Mouse (Mus musculus): ENCODE measurements around the gene Kmt2c. TPM values are rescaled to one million over a fixed set of nuclear protein-coding genes. Genes with fewer than 3 reads are reported as not detected.
"Not testable (repeated sequence)": the region's sequence is repeated elsewhere in the genome, so short reads cannot be mapped to it uniquely, and the experiment has no call there.

Kmt2c gene
- total and polyA plus RNA-seq, 2 experiments from 2014 or later = 11.6 to 49.4 TPM

DNA sequence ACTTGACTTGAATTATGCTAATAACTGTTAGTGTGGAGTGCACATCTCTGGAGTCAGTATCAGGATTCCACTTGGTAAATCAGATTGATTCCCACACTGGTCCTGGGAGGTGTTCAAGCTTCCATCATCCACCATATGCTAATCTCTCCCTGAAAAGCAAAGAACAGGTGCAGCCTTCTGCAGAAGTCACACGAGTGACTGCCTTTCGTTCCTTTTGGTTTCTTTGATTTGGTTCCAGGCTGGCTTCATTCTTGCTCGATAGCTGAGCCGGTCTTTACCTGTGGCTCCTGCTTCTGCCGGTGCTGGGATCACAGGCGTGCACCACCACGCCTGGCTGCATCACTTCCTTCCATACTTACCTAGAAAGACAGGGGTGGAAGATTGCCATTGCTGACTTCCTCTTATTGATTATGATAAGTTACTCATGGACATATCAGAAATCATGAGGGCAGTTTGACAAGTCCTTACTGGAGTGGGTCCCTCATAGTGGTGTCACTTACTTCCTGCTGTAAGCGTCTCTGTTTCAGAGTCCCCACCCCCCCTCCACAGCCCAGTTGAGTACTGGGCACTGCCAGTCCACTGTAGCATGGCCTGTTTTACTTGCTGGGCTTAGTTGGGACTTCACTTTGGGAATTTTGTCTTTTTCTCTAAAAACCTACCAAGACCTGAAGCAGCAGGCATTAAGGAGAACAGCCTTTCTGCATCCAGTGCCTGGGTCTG, 245.6 kb downstream of the Kmt2c start:
- Histone ChIP-seq H3K4me3 (ENCODE audit: low read depth, low read length) (no peak overlapping the region), H3K27me3 (ENCODE audit: insufficient read depth, low read length) (no peaks in the 10 kb centered on the region), H3K4me1 (ENCODE audit: insufficient read depth, low read length) (no peaks in the 10 kb centered on the region), H3K4me2 (ENCODE audit: low read depth, low read length, poor library complexity, severe bottlenecking) (no peak overlapping the region), H3K9me3 (ENCODE audit: low read length) (no peaks in the 10 kb centered on the region), H3K27ac (ENCODE audit: low read depth, low read length) (no peak overlapping the region), H3K9ac (replicated peaks; ENCODE audit: low read length, poor library complexity, severe bottlenecking) (no peak overlapping the region), H3K36me3 (ENCODE audit: insufficient read depth, low read length) (peaks cover 58% of the 10 kb centered on the region)
- ATAC-seq (ENCODE audit: low FRiP score) (no peak), DNase-seq (ENCODE audit: low spot score) (no peak)
- no peak for TF ChIP-seq CTCF (IDR thresholded peaks at IDR 0.05)
- WGBS = 96% methylated on average over 8 of the region's 8 CpGs

DNA sequence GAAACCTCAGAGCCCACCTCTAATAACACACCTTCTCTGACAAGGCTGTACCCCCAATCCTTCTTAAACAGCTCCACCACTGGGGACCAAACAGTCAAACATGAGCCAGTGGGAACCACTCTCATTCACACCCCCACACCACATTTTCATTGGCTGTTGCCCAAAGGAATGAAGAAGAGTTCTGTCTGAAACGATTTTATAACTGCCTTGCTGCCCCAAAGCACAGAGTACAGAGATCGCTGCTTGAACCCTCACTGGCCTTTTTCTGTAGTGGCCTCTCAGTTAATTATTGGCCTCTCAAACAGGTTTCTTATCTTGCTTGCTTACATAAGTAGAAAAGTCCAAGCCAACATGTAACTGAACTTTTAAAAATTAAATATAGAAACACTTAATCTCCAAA, 246.2 kb downstream of the Kmt2c start:
- no peaks in the 10 kb centered on the region for H3K4me1 ChIP-seq (ENCODE audit: insufficient read depth, low read length)
- no peaks in the 10 kb centered on the region for H3K9me3 ChIP-seq (ENCODE audit: low read length)
- no peak overlapping the region for H3K4me2 ChIP-seq (ENCODE audit: low read depth, low read length, poor library complexity, severe bottlenecking)
- ATAC-seq (ENCODE audit: low FRiP score) (no peak), DNase-seq (ENCODE audit: low spot score) (no peak)
- no peak overlapping the region for H3K27ac ChIP-seq (ENCODE audit: low read depth, low read length)
- no peak for TF ChIP-seq CTCF (IDR thresholded peaks at IDR 0.05)
- WGBS = 80% methylated on average over 2 of the region's 2 CpGs
- H3K27me3 ChIP-seq (ENCODE audit: insufficient read depth, low read length) = no peaks in the 10 kb centered on the region
- H3K4me3 ChIP-seq (ENCODE audit: low read depth, low read length) = no peak overlapping the region
- peaks cover 54% of the 10 kb centered on the region for H3K36me3 ChIP-seq (ENCODE audit: insufficient read depth, low read length)
- no peak overlapping the region for H3K9ac ChIP-seq (replicated peaks; ENCODE audit: low read length, poor library complexity, severe bottlenecking)

DNA sequence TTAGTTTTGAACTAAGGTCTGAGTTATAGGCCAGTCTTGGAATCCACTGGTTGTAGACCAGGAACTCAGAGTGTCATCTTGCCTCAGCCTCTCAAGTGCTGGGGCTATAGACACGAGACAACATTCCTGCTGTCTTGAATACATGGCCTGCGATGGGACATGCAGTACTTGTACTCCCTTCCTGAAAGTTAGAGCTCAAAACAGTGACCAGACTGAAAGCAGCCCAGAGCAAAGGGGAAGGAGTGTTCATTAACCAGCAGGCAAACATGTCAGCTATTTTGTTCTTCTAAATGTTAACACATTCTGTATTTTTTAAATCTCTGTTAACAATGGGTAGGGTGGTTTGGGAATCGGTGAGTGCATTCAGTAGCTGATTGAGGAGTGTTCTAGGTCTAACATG, 251.5 kb downstream of the Kmt2c start:
- Histone ChIP-seq H3K27ac (ENCODE audit: low read depth, low read length) (no peak overlapping the region), H3K4me3 (ENCODE audit: low read depth, low read length) (no peak overlapping the region), H3K27me3 (ENCODE audit: insufficient read depth, low read length) (no peaks in the 10 kb centered on the region), H3K4me2 (ENCODE audit: low read depth, low read length, poor library complexity, severe bottlenecking) (no peak overlapping the region), H3K9ac (replicated peaks; ENCODE audit: low read length, poor library complexity, severe bottlenecking) (no peak overlapping the region), H3K36me3 (ENCODE audit: insufficient read depth, low read length) (peaks cover 22% of the 10 kb centered on the region), H3K4me1 (ENCODE audit: insufficient read depth, low read length) (no peaks in the 10 kb centered on the region), H3K9me3 (ENCODE audit: low read length) (no peaks in the 10 kb centered on the region)
- DNase-seq (ENCODE audit: low spot score) = no peak
- no peak for TF ChIP-seq CTCF (IDR thresholded peaks at IDR 0.05)
- WGBS = 84% methylated on average over 3 of the region's 3 CpGs
- ATAC-seq (ENCODE audit: low FRiP score) = no peak

DNA sequence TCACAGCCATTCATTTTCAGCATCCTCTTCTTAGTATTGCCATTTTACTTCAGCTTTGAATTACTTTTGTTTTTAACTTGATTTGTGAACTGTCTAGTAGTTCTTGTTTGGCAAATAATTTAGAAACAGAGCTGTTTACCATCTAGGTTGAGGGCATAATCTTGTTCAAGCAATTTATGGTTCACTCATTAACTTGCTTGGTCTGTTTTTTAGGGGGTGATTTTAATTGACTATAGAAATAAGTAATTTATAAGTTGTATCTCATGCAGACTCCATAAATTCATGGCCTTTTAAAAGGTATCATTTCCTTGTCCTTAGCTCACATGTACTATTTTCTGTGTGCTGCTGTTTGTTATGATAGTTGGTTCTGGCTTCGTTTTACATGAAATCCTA, 252.1 kb downstream of the Kmt2c start:
- peaks cover 18% of the 10 kb centered on the region for H3K36me3 ChIP-seq (ENCODE audit: insufficient read depth, low read length)
- WGBS = 76% methylated on average over 1 of the region's 1 CpGs
- no peak overlapping the region for H3K9ac ChIP-seq (replicated peaks; ENCODE audit: low read length, poor library complexity, severe bottlenecking)
- no peaks in the 10 kb centered on the region for H3K4me1 ChIP-seq (ENCODE audit: insufficient read depth, low read length)
- no peak overlapping the region for H3K27ac ChIP-seq (ENCODE audit: low read depth, low read length)
- TF ChIP-seq CTCF (IDR thresholded peaks at IDR 0.05) = no peak
- H3K4me2 ChIP-seq (ENCODE audit: low read depth, low read length, poor library complexity, severe bottlenecking) = no peak overlapping the region
- H3K9me3 ChIP-seq (ENCODE audit: low read length) = no peaks in the 10 kb centered on the region
- DNase-seq (ENCODE audit: low spot score) (no peak), ATAC-seq (ENCODE audit: low FRiP score) (no peak)
- no peak overlapping the region for H3K4me3 ChIP-seq (ENCODE audit: low read depth, low read length)
- H3K27me3 ChIP-seq (ENCODE audit: insufficient read depth, low read length) = no peaks in the 10 kb centered on the region

DNA sequence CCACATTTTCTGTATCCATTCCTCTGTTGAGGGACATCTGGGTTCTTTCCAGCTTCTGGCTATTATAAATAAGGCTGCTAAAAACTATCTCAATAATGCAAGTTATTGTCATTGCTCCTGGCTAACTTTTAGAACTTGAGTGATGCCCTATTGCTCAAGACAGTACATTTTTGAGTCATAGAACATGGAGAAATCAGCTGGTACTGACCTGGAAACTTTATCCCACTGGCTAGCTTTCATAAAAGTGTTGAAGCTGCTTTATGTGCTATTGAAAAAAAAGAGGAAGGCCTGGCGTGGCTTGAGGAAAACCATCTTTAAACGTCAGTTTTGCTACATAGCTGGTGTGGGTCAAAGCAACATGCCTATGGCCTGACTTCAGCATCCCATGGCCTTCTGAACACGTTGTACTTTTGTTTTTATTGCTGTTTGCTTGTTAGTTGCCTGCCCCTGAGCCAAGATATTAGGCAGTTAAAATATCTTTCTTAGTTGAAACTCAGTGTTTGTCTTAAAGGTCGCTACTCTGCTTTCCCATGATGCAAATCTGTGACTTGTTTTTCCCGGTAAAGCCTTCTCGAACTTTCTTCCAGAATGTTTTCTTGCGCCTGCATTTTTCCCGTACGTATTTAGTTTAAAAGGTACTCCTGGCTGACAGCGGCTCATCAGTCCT, 252.6 kb downstream of the Kmt2c start:
- H3K4me2 ChIP-seq (ENCODE audit: low read depth, low read length, poor library complexity, severe bottlenecking) = no peak overlapping the region
- H3K9ac ChIP-seq (replicated peaks; ENCODE audit: low read length, poor library complexity, severe bottlenecking) = no peak overlapping the region
- TF ChIP-seq CTCF (IDR thresholded peaks at IDR 0.05) = no peak
- H3K4me1 ChIP-seq (ENCODE audit: insufficient read depth, low read length) = no peaks in the 10 kb centered on the region
- H3K27me3 ChIP-seq (ENCODE audit: insufficient read depth, low read length) = no peaks in the 10 kb centered on the region
- no peak for ATAC-seq (ENCODE audit: low FRiP score)
- H3K4me3 ChIP-seq (ENCODE audit: low read depth, low read length) = no peak overlapping the region
- peaks cover 12% of the 10 kb centered on the region; the same call in 1 of the 2 replicates for H3K36me3 ChIP-seq (ENCODE audit: insufficient read depth, low read length)
- no peaks in the 10 kb centered on the region for H3K9me3 ChIP-seq (ENCODE audit: low read length)
- DNase-seq (ENCODE audit: low spot score) = no peak
- WGBS = 94% methylated on average over 10 of the region's 10 CpGs
- H3K27ac ChIP-seq (ENCODE audit: low read depth, low read length) = no peak overlapping the region

DNA sequence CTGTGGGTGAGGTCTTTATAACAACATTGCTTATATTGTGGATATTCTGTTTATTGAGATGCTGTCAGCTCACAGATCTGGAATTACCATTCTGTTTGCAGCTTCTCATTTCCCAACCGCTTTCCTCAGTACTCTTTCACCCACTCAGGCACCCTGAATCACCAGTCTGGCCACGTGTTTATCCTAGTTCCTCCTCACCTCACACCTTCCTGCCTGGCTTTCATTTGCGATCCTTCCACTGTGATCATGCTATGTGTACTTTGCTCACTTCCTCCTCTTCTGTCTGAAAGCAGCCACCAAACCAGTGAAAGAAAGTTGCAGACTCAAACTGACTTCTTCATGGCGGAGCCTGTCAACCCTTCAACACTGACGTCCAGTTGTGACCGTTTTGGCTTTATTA, 255.5 kb downstream of the Kmt2c start:
- no peak overlapping the region for H3K4me3 ChIP-seq (ENCODE audit: low read depth, low read length)
- TF ChIP-seq CTCF (IDR thresholded peaks at IDR 0.05) = no peak
- no peak for ATAC-seq (ENCODE audit: low FRiP score)
- WGBS = 93% methylated on average over 6 of the region's 6 CpGs
- H3K27me3 ChIP-seq (ENCODE audit: insufficient read depth, low read length) = no peaks in the 10 kb centered on the region
- no peak overlapping the region for H3K9ac ChIP-seq (replicated peaks; ENCODE audit: low read length, poor library complexity, severe bottlenecking)
- no peak for DNase-seq (ENCODE audit: low spot score)
- no peaks in the 10 kb centered on the region for H3K4me1 ChIP-seq (ENCODE audit: insufficient read depth, low read length)
- H3K36me3 ChIP-seq (ENCODE audit: insufficient read depth, low read length) = 0 out of 2 replicates have a peak, but pooled peaks cover 3% of the 10 kb centered on the region
- no peaks in the 10 kb centered on the region for H3K9me3 ChIP-seq (ENCODE audit: low read length)
- H3K4me2 ChIP-seq (ENCODE audit: low read depth, low read length, poor library complexity, severe bottlenecking) = no peak overlapping the region
- H3K27ac ChIP-seq (ENCODE audit: low read depth, low read length) = no peak overlapping the region

DNA sequence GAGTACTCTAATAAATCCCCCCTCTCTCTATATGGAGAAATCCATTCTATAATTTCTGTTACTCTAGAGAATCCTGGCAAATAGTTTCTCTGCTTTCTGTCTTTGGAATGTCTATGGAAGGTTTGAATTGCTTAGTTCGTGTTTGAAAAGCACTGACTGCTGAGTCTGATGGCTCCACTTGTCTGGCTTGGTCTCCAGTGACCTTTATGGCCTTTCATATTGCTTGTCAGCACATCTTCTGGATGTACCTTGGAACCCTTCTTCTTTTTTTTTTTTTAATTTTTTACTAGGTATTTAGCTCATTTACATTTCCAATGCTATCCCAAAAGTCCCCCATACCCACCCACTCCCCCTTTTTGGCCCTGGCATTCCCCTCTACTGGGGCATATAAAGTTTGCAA, 274.2 kb downstream of the Kmt2c start:
- H3K9ac ChIP-seq (replicated peaks; ENCODE audit: low read length, poor library complexity, severe bottlenecking); H3K27ac ChIP-seq (ENCODE audit: low read depth, low read length); H3K27me3 ChIP-seq (ENCODE audit: insufficient read depth, low read length); H3K36me3 ChIP-seq (ENCODE audit: insufficient read depth, low read length); H3K4me1 ChIP-seq (ENCODE audit: insufficient read depth, low read length); DNase-seq (ENCODE audit: low spot score); H3K9me3 ChIP-seq (ENCODE audit: low read length); ATAC-seq (ENCODE audit: low FRiP score): not testable (repeated sequence)
- Histone ChIP-seq H3K4me3 (ENCODE audit: low read depth, low read length) (peak overlapping the region; percentile 51; the same call in 1 of the 2 replicates), H3K4me2 (ENCODE audit: low read depth, low read length, poor library complexity, severe bottlenecking) (peak overlapping the region; percentile 68; the same call in 1 of the 2 replicates)
- 97% methylated on average over 1 of the region's 1 CpGs for WGBS
